Mouse (Mus musculus): ENCODE measurements at regions not wholly inside any gene's neighbourhood (a gene's known extent, or its start where the extent isn't known, plus 50 kb on each side); places are given as distances from the start of the nearest gene placed in this dataset.
A peak's percentile ranks its signal among the peaks of the same experiment; 100 is the strongest.

DNA sequence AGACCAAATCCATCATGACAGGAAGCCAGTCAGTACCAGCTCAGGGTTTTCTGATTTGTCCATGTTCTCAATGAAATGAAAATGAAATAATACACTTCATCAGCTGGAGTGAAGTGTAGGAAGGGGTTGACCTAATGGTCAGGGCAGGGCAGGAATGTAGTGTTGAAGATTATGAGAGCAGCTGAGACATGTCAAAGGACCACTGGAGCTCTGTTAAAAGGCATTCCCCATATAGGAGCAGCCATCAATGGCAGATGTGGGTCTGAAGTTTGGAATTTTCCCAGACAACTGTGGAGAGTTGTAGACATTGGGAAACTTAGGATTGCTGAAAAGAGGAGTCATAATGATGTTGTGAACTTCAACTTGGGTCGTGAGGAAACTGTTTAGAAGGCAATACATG lies 206.8 kb upstream of the Fermt1 start:
- Histone ChIP-seq H3K4me1 (replicated peaks) (no peaks in the 10 kb centered on the region), H3K27ac (no peak overlapping the region), H3K36me3 (no peaks in the 10 kb centered on the region), H3K9me3 (no peaks in the 10 kb centered on the region), H3K27me3 (ENCODE audit: insufficient read depth, poor library complexity, severe bottlenecking) (no peaks in the 10 kb centered on the region), H3K4me3 (no peak overlapping the region)
- DNase-seq (ENCODE audit: low spot score) = no peak
- 69% methylated on average over 1 of the region's 1 CpGs for WGBS

- no peak for DNase-seq (ENCODE audit: low spot score)
- Histone ChIP-seq H3K27ac (no peak overlapping the region), H3K4me3 (no peak overlapping the region), H3K27me3 (ENCODE audit: insufficient read depth, poor library complexity, severe bottlenecking) (no peaks in the 10 kb centered on the region), H3K36me3 (no peaks in the 10 kb centered on the region), H3K4me1 (replicated peaks) (peaks cover 5% of the 10 kb centered on the region), H3K9me3 (no peaks in the 10 kb centered on the region)
- WGBS = 65% methylated on average over 3 of the region's 3 CpGs
Observed at GRCm38 (mm10) chr2:133156537-133156936, 210.8 kb upstream of the Fermt1 start.

- no peak overlapping the region; the same call in 1 of the 2 replicates for H3K27ac ChIP-seq
- no peaks in the 10 kb centered on the region for H3K9me3 ChIP-seq
- peak; percentile 28 for DNase-seq (ENCODE audit: low spot score)
- 29% methylated on average over 8 of the region's 8 CpGs for whole genome bisulfite sequencing
- H3K4me1 ChIP-seq (replicated peaks) = peaks cover 5% of the 10 kb centered on the region
- no peaks in the 10 kb centered on the region for H3K36me3 ChIP-seq
- H3K4me3 ChIP-seq = no peak overlapping the region
- no peaks in the 10 kb centered on the region for H3K27me3 ChIP-seq (ENCODE audit: insufficient read depth, poor library complexity, severe bottlenecking)
Observed at GRCm38 (mm10) chr2:133158206-133158605, 212.5 kb upstream of the Fermt1 start.

- WGBS = 43% methylated on average over 2 of the region's 2 CpGs
- Histone ChIP-seq H3K4me1 (replicated peaks) (peaks cover 5% of the 10 kb centered on the region), H3K27me3 (ENCODE audit: insufficient read depth, poor library complexity, severe bottlenecking) (no peaks in the 10 kb centered on the region), H3K4me3 (no peak overlapping the region), H3K9me3 (no peaks in the 10 kb centered on the region), H3K36me3 (no peaks in the 10 kb centered on the region), H3K27ac (no peak overlapping the region)
- DNase-seq (ENCODE audit: low spot score) = no peak
Observed at GRCm38 (mm10) chr2:133159398-133159797, 213.7 kb upstream of the Fermt1 start.

GRCm38 (mm10) chr2:133176411-133176810 lies 230.7 kb upstream of the Fermt1 start:
- H3K27ac ChIP-seq = no peak overlapping the region

DNA sequence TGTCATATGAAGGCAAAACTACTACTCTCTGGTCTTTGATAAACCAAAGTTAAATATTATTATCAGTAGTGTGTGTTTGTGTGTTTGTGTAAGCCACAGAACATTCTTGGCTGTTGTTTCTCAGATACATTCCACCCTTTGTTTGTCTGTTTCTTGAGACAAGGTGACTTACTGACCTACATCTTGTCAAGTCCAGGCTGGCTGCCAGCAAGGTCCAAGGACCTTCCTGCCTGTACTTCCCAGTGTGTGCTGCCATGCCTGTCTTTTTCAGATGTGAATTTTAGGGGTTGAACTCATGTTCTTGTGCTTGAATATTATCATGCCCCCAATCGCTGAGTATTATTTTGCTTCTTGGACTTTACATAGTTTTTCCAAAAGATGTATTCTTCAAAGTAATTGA lies 235.5 kb upstream of the Fermt1 start:
- DNase-seq (ENCODE audit: low spot score) = no peak
- H3K4me3 ChIP-seq = no peak overlapping the region
- no peaks in the 10 kb centered on the region for H3K4me1 ChIP-seq (replicated peaks)
- 94% methylated on average over 1 of the region's 1 CpGs for WGBS
- no peaks in the 10 kb centered on the region for H3K27me3 ChIP-seq (ENCODE audit: insufficient read depth, poor library complexity, severe bottlenecking)
- no peaks in the 10 kb centered on the region for H3K36me3 ChIP-seq
- no peak overlapping the region for H3K27ac ChIP-seq
- H3K9me3 ChIP-seq = no peaks in the 10 kb centered on the region

More at GRCm38 (mm10) chr2:133176411-133176810, 230.7 kb upstream of the Fermt1 start:
- H3K9me3 ChIP-seq = no peaks in the 10 kb centered on the region
- 85% methylated on average over 3 of the region's 3 CpGs for WGBS
- H3K4me1 ChIP-seq (replicated peaks) = no peaks in the 10 kb centered on the region
- H3K36me3 ChIP-seq = no peaks in the 10 kb centered on the region
- no peaks in the 10 kb centered on the region for H3K27me3 ChIP-seq (ENCODE audit: insufficient read depth, poor library complexity, severe bottlenecking)
- H3K4me3 ChIP-seq = no peak overlapping the region
- DNase-seq (ENCODE audit: low spot score) = no peak

DNA sequence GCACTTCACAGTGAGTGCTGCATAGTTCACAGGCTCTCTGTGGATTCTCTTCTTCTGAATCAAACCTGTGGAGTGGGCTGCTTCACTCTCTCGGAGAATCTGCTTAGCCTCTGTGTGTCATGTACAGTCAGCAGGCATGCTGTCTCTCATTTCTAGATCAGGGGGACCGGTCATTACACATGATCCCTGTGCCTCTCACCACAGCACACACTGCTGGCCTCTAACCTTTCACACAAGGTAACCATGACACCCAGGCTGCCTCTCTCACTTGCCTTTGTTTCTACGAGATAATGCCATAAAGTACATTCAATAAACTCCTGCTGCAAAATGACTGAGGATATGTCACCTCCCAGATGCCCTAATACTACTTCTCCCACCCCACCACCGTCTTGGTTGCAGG lies 237.2 kb upstream of the Fermt1 start:
- Histone ChIP-seq H3K27me3 (ENCODE audit: insufficient read depth, poor library complexity, severe bottlenecking) (no peaks in the 10 kb centered on the region), H3K4me3 (no peak overlapping the region), H3K27ac (no peak overlapping the region), H3K9me3 (no peaks in the 10 kb centered on the region), H3K36me3 (no peaks in the 10 kb centered on the region), H3K4me1 (replicated peaks) (no peaks in the 10 kb centered on the region)
- WGBS = 68% methylated on average over 4 of the region's 4 CpGs
- no peak for DNase-seq (ENCODE audit: low spot score)

DNA sequence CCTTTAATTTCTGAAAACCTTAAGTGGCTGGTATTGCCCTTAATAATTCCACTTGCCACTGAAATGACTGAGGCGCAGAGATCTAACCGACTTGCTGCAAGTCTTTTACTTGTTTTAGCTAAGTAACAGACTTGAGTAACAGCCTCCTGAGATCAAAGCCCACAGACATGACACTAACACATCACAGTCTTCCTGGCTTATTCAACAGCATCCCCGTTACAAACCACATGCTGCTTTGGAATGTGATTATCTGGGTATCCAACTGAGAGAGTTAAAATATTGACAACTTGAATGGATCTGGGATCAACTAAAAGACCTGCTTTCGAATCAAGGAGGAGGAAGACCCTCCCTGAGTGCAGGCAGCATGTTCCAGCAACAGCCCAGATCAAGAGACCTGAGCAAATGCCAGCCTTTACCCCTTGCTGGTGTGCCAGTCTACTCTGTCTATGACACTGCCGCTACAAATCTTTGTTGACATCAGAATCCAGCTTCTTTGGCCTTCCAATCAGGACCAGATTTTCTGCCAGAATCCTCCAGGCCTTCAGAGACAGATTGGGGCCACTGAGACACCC lies 258.7 kb upstream of the Fermt1 start:
- no peak for DNase-seq (ENCODE audit: low spot score)
- Histone ChIP-seq H3K27ac (no peak overlapping the region), H3K9me3 (no peaks in the 10 kb centered on the region), H3K4me3 (no peak overlapping the region), H3K27me3 (ENCODE audit: insufficient read depth, poor library complexity, severe bottlenecking) (no peaks in the 10 kb centered on the region), H3K4me1 (replicated peaks) (no peaks in the 10 kb centered on the region), H3K36me3 (no peaks in the 10 kb centered on the region)
- 29% methylated on average over 5 of the region's 5 CpGs for WGBS

DNA sequence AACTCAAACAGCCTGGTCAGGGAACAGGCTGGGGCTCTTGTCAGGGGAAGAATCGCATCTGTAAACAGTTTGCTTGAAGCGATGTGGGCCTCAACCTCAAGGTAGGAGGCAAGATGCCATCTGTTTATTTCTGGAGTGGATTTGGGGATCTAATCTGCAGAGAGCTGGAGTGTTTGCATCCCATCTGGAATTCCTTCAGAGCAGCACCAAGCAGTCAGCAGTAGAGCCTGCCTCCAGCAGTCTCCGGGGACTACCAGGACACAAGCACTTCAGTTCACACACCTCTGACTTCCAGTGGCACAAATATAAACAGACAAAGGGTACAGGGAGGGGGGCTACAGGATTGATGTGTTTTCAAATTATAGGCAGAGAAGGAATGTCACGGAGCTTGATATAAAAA lies 262.8 kb upstream of the Fermt1 start:
- H3K4me3 ChIP-seq = no peak overlapping the region
- 71% methylated on average over 4 of the region's 4 CpGs for whole genome bisulfite sequencing
- H3K4me1 ChIP-seq (replicated peaks) = no peaks in the 10 kb centered on the region
- H3K27me3 ChIP-seq (ENCODE audit: insufficient read depth, poor library complexity, severe bottlenecking) = no peaks in the 10 kb centered on the region
- H3K9me3 ChIP-seq = no peaks in the 10 kb centered on the region
- no peak overlapping the region for H3K27ac ChIP-seq
- DNase-seq (ENCODE audit: low spot score) = no peak
- H3K36me3 ChIP-seq = no peaks in the 10 kb centered on the region

- 79% methylated on average over 4 of the region's 4 CpGs for WGBS
- Histone ChIP-seq H3K9me3 (no peaks in the 10 kb centered on the region), H3K4me1 (replicated peaks) (no peaks in the 10 kb centered on the region), H3K27me3 (ENCODE audit: insufficient read depth, poor library complexity, severe bottlenecking) (no peaks in the 10 kb centered on the region), H3K36me3 (no peaks in the 10 kb centered on the region), H3K4me3 (no peak overlapping the region), H3K27ac (no peak overlapping the region)
- no peak for DNase-seq (ENCODE audit: low spot score)
Observed at GRCm38 (mm10) chr2:133221762-133222556, 276.3 kb upstream of the Fermt1 start.

GRCm38 (mm10) chr2:133235175-133235920 lies 289.6 kb upstream of the Fermt1 start:
- no peak overlapping the region for H3K27ac ChIP-seq
- H3K9me3 ChIP-seq = no peaks in the 10 kb centered on the region
- no peaks in the 10 kb centered on the region for H3K4me1 ChIP-seq (replicated peaks)
- WGBS = 83% methylated on average over 4 of the region's 4 CpGs
- no peak overlapping the region for H3K4me3 ChIP-seq
- no peak for DNase-seq (ENCODE audit: low spot score)
- H3K27me3 ChIP-seq (ENCODE audit: insufficient read depth, poor library complexity, severe bottlenecking) = no peaks in the 10 kb centered on the region
- no peaks in the 10 kb centered on the region for H3K36me3 ChIP-seq

DNA sequence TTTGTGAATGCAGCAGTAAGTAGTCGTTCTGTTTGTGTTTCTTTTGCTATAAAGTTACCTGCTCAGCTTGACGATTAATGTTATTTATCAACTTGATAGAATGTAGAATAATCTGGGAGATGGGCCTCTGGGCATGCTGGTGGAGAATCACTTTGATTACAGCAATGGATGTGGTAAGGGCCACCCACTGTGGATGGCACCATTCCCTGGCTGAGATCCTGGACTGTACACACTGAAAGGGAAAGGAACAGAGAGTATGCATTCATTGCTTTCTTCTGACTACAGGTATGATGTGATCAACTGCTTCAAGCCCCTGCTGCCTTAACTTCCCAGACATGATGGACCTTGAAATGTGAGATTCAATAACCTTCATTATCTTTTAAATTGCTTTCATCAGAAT lies 299.8 kb upstream of the Bmp2 start:
- Histone ChIP-seq H3K9me3 (no peaks in the 10 kb centered on the region), H3K4me3 (no peak overlapping the region), H3K4me1 (replicated peaks) (no peaks in the 10 kb centered on the region), H3K36me3 (no peaks in the 10 kb centered on the region), H3K27ac (no peak overlapping the region), H3K27me3 (ENCODE audit: insufficient read depth, poor library complexity, severe bottlenecking) (no peaks in the 10 kb centered on the region)
- no peak for DNase-seq (ENCODE audit: low spot score)
- WGBS = 90% methylated on average over 2 of the region's 2 CpGs

GRCm38 (mm10) chr2:133274424-133274823 lies 277.5 kb upstream of the Bmp2 start:
- H3K4me1 ChIP-seq (replicated peaks) = no peaks in the 10 kb centered on the region
- no peaks in the 10 kb centered on the region for H3K36me3 ChIP-seq
- no peak overlapping the region for H3K27ac ChIP-seq
- DNase-seq (ENCODE audit: low spot score) = no peak
- no peaks in the 10 kb centered on the region for H3K9me3 ChIP-seq
- H3K27me3 ChIP-seq (ENCODE audit: insufficient read depth, poor library complexity, severe bottlenecking) = no peaks in the 10 kb centered on the region
- 68% methylated on average over 4 of the region's 4 CpGs for WGBS
- no peak overlapping the region for H3K4me3 ChIP-seq
